Mouse (Mus musculus) ES-Bruce4 (cell line): ENCODE measurements around the gene Gm17416.

Experiments used
- CTCF ChIP-seq: IDR thresholded peaks from one replicate; pipeline ENCODE4 v1.8.1; 2011; ENCODE audit warnings: low read depth, low read length
- POLR2A ChIP-seq: IDR thresholded peaks from one replicate; pipeline ENCODE4 v1.8.1; 2011; ENCODE audit warnings: low read length; ENCODE audit not compliant: insufficient read depth

DNA sequence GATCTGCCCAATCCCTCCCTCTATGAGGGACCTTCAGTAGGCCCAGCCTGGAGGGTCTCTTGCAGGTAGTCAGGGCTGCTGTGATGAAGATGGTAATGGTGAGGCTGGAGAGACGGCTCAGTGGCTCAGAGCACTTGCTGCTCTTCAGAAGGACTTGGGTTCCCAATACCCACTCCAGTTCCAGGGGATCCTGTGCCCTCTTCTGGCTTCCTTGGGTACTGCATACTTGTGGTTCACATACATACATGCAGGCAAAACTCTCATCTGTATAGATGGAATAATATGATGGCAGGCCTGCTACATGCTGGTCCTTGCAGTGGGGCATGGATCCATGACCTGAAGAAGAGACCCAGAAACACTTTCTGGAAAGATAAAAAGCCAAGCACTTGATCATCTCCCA, 39.6 kb downstream of the Gm17416 start:
- TF ChIP-seq POLR2A (no peak), CTCF (no peak)
